Mouse (Mus musculus) kidney, adult 18-20 months (tissue): Measurements from ENCODE around the gene Crygc.
"Not testable (repeated sequence)": the region's sequence is repeated elsewhere in the genome, so short reads cannot be mapped to it uniquely, and the experiment has no call there.

Experiments
- DNase-seq: peaks from one replicate; pipeline ENCODE4 v3.0.0; 2021

The Crygc gene

DNA sequence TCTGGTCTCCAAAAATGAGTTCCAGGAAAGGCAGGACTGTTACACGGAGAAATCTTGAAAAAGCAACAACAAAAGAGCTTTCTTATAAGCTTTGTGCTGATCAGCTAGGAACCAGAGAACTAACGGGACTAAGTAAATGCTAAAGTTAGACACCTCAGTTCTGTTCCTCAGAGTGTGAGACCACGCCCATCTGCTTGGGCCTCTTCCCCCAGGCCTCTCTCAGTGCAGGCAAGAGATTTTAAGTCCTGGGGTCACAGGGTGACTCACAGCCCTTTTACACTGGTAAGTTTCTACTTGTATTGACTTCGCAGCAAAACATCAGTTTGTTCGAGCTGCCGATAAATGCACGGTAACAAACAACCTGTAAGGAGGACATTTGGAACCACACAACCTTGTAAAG is 21.8 kb downstream of the Crygc start:
- DNase-seq = no peak

DNA sequence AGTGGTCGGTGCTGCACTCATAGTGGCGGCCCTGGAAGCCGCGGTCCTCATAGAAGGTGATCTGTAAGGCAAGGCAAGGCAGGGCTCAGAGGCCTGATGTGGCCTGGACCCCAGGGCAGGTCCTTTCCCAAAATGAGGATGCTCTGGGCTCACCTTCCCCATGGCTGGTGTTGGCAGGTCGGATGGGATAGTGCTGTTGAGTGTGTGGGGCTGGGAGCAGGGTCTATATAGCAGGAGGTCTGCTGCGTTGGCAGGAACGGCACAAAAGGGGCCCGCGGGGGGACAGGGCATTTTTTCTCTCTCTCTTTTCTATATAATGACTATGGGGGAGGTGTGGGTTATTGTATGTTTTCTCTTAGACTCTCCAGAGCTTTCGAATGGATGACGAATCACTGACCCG is 22.5 kb downstream of the Crygc start, which contains the start of gene Cryge:
Gene Cryge (minus strand): TSS at position 198 of the 400 bp plus-strand sequence.
- DNase-seq = not testable (repeated sequence)

DNA sequence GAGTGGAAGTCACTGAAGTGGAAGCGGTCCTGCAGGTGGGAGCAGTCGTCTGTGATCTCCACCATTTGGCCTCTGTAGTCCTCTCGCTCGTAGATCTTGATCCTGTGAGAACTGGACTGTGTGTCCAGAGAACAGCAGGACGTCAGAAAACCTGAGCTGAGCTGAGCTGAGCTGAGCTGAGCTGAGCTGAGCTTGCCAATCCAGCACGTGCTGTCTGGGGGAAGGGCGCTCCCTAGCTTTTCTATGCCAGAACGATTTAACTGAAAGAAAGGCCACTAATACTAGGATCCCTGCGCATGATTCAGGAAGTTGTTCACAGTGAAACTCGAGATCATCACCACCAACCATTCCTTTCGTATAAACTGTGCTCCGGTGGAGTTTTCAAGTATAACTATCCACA is 24.7 kb downstream of the Crygc start:
- peak; percentile 35 for DNase-seq

DNA sequence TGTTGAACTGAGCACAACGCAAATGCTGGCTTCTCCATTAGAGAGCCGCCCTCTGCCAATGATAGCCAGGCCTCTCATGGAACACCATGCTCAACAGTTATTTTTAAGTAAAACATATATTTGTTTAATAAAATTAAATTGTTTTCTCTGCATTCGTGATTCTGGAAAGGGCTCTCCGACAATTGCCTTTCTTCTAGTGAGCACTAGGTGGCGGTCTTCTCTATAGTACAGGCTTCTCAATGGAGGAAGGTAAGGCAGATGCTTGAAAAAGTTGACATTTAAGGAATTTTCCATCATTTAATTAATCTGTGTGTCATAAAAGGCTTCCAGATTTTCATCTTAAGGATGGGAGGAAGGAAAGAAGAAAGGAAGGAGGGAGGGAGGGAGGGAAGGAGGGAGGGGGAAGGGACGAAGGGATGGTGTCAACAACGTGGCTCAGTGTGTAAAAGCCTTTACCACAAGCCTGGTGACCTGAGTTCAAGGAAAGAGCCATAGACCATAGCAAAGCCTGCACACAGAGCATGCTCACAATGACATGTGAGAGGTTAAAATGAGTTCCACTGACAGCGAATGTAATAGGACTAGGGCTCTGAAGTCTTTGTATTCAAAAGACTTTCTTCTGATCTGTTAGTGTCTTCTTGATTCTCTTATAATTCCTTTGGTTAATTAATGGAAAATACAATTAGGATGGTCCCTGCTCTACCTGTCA is 26.9 kb downstream of the Crygc start:
- DNase-seq = peak; percentile 7

DNA sequence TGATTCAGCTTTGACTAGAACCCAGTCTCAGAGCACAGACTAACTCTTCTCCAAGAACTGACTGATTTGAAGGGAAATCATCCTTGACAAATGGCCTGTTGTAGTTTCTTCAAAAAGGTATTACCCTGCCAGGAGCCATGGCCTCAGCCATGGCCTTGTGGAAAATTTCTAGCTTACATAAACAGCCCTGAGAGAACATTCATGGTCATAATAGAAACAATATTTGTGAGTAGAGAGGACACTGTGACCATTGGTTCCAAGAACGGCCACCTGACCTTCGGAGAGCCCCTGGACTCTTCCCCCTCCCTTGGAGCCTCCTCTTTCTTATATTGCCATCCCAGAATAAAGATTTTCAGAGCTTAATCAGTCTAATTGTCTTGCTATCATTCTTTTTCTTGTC is 30.1 kb downstream of the Crygc start:
- DNase-seq = no peak

DNA sequence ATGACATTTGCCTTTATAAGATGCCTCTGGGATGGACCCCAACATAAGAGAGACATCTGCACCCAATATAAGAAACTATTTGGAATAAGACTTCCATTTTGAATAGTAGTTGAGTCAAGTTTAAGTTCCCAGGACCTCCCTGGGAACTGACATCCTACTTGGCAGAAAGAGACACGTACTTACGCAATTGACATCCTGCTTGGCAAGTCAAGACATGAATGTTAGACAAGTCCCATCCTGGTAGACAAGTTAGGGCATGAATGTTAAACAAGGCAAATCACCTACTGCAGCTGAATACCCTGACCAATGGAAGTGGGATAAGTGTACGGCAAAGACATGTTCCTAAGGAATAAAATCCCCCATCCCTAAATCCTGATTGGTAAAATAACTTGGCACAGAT is 31.7 kb downstream of the Crygc start:
- no peak for DNase-seq

DNA sequence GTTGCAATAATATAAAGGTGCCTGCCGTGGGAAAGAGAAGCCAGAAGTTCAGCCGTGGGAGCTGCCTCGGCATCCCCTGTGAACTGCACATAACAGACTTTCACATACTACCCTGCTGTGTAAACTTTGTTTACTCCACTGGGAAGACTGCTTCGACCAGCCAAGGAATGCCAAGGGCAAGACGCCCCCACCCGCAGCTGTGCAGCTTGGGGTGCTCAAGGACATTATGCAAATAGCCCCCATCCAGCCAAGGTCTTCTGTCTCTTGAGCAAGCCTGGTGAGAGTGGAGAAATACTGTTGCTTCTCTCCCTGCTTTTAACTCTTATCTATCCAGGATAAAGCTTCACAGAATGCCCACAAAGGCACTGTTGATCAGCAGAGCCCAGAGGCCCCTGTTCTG is 32.7 kb downstream of the Crygc start:
- DNase-seq = no peak

DNA sequence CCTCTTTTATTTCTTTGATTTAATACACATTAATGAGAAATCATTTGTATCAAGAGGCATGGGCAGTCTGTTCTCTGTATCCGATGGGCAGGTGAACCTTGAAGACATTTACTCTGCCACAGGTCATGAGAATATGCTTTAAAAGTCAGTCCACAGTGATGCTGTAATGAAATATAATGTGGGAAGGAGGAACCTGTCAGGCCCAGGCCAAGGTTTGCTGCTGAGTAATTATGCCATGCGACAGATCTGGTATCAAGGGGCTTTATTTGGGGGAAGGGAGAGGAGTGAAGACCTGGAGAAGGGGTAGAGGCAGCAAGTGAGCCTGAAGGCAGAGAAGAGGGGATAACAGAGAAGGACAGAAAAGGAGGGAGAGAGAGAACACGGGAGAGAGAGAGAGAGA is 33.8 kb downstream of the Crygc start:
- no peak for DNase-seq

DNA sequence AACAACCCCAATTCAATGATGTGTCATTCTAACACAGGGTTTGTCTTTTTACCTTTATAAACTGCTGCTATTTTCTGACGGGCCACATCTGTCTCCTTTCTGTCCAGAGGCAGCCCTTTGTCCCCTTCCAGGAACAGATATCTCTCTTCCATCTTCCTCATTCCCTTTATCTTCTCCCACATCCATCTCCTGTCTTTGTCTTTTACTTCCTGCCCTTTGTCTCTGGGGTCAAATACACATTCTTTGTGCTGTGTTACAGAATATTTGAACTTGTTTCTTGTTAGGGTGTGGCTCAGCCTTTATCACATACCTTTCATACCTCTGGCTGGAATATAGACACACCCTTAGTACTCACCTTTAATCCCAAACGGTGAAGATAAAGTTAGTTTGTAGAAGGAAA is 35.9 kb downstream of the Crygc start:
- no peak for DNase-seq

DNA sequence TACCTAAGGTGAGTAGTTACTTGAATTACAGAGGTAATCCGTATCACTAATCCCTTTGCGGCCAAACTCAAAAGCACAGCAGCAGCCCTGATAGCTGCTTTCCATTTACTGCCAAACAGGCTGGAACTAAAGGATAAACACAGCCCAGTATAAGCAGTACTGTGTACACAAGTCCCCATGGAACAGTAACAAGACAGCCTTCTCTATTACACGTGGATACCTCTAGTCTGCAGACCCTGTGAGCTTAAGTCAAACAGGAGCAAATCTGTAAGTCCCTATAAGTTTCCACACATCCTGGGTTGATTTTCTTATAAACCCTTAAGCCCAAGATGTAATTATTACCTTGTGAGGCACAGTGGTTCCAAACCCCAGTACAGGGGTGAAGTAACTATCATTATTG is 38.0 kb downstream of the Crygc start:
- DNase-seq = no peak

DNA sequence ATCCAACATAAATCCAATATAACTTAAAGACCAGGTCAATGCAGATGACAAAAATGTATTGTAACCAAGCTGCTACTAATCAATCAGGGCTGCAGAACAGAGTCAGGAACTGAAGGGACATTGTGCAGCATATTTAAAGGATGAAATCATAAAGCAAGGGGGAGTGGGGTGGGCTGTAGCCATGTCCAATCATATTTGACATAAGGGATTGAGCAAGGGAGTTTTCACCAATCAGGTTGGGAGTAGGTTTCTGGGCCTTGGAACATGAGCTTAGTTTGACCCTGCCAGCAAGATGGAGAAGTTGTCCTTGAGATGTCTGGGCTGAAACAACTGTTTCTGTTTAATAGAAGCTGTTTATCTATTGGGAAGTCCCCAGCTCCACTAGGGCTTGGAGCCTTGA is 40.8 kb downstream of the Crygc start, which contains the start of gene Akr1cl:
Gene Akr1cl (minus strand): TSS at position 119 of the 400 bp plus-strand sequence.
- no peak for DNase-seq

DNA sequence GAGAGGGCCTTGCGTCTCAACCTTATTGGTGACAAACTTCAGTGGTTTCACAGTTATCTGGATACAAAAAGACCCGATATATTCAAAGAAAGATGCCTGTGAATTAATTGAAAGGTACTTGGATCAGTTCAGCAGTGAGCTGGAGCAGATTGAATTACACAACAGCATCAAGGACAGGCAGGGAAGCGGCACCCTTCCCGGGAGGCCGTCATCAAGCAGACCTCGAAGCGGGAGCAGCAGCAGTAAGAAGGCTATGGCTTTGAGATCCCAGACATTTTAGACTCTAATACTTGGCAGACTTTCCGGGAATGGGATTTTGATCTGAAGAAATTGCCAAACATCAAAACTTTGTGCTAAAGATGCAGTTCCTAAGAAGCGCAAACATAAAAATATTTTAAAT is 45.3 kb downstream of the Crygc start:
- DNase-seq = no peak
